Mouse (Mus musculus) hindlimb bud, embryonic 11.5 days (tissue): ENCODE results near the gene Afdn.

ENCODE experiments used
- DNase-seq: peaks from one replicate; pipeline ENCODE4 v3.0.0-alpha.2; 2012; ENCODE audit warnings: low read depth, low spot score; ENCODE audit errors: extremely low spot score

Afdn gene

GRCm38 (mm10) chr17:13759853-13760627 is at the start of gene Afdn:
TSS of gene Afdn (plus strand) at chr17:13760539.
- no peak for DNase-seq

- no peak for DNase-seq
These were observed 49.2 kb upstream of the Afdn start for GRCm38 (mm10) chr17:13711173-13711572.

- DNase-seq: no peak
These were observed 48.2 kb upstream of the Afdn start for GRCm38 (mm10) chr17:13712116-13712515.

- DNase-seq: no peak
These were observed 47.8 kb upstream of the Afdn start for GRCm38 (mm10) chr17:13712518-13712917.

- DNase-seq: no peak
These were observed 46.2 kb upstream of the Afdn start for GRCm38 (mm10) chr17:13714128-13714527.

- no peak for DNase-seq
These were observed 45.7 kb upstream of the Afdn start for GRCm38 (mm10) chr17:13714654-13715053.

- no peak for DNase-seq
These were observed 44.8 kb upstream of the Afdn start for GRCm38 (mm10) chr17:13715511-13715910.

GRCm38 (mm10) chr17:13716336-13716735 is 44.0 kb upstream of the Afdn start:
- DNase-seq: no peak

GRCm38 (mm10) chr17:13717428-13717827 is 42.9 kb upstream of the Afdn start:
- DNase-seq: no peak

GRCm38 (mm10) chr17:13720187-13720586 is 40.2 kb upstream of the Afdn start:
- DNase-seq: no peak

GRCm38 (mm10) chr17:13721372-13721771 is 39.0 kb upstream of the Afdn start:
- DNase-seq: no peak

GRCm38 (mm10) chr17:13722434-13722833 is 37.9 kb upstream of the Afdn start:
- DNase-seq: no peak

- DNase-seq: no peak
These were observed 35.3 kb upstream of the Afdn start for GRCm38 (mm10) chr17:13725004-13725550.

- DNase-seq: no peak
These were observed 33.4 kb upstream of the Afdn start for GRCm38 (mm10) chr17:13726832-13727355.

- DNase-seq: no peak
These were observed 29.2 kb upstream of the Afdn start for GRCm38 (mm10) chr17:13730980-13731726.

GRCm38 (mm10) chr17:13731727-13732112 is 28.6 kb upstream of the Afdn start:
- no peak for DNase-seq

GRCm38 (mm10) chr17:13732685-13733084 is 27.7 kb upstream of the Afdn start:
- DNase-seq: no peak

- no peak for DNase-seq
These were observed 26.4 kb upstream of the Afdn start for GRCm38 (mm10) chr17:13733971-13734370.

GRCm38 (mm10) chr17:13735057-13735456 is 25.3 kb upstream of the Afdn start:
- DNase-seq: no peak

GRCm38 (mm10) chr17:13735803-13736282 is 24.5 kb upstream of the Afdn start:
- no peak for DNase-seq

- no peak for DNase-seq
These were observed 23.0 kb upstream of the Afdn start for GRCm38 (mm10) chr17:13737336-13737735.
